Mouse (Mus musculus): ENCODE data around the gene Dtd1.

Gene Dtd1

DNA sequence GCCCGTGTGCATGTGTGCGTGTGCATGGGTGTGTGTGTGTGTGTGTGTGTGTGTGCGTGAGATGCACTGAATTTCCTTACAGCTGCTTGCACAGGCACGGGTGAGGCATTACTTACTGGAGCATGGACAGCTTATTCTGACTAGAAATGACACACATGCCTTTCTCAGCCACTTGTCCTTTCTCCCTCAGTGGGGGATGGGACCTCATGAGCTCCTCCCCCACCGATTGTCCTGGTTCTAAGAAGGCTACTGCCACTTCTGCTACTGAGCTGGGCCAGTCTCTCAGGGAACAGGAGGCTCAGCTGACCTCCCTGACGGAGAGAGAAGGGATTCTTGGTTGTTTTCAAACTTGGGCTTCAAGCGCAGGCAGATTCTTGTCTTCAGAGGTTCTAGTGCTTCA lies 40.4 kb downstream of the Dtd1 start:
- no peak for DNase-seq (ENCODE audit: low spot score)

DNA sequence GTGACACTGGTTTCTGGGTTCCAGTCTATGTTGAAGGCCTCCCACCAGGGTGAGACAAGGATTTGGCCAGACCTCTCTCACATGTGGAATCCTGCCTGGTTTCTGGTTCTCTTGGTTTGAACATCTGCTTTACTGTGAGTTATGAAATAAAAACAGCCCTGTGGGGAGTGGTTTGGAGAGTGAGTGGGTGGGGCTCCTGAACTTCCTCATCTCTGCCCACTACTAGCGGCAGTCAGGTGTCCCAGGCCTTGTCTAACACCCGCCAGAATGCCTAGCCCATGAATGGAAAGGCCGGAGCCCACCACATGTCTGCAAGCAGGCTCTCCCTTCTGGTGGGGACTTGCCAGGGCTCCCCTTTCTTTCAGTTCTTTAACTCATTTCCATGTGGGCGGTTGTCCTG lies 42.3 kb downstream of the Dtd1 start:
- DNase-seq (ENCODE audit: low spot score) = no peak

DNA sequence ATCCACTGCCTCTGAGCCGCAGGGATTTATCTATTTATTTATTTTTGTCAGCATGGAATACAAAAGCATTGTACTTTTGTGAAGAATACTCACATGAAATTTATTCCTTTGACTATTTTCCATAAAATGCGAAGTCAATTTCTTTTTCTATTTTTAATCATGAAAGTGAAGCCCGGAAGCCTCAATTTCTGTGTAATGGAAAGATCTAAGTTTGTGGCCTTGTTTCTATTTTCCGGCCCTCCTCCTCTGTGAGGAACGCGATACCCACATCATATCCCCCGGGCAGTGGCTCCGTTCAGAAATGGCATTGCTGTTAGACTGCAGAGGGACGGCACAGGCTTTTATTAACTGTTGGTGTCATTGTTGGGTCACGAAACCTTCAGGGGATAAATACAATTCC lies 46.7 kb downstream of the Dtd1 start:
- no peak for DNase-seq (ENCODE audit: low spot score)

DNA sequence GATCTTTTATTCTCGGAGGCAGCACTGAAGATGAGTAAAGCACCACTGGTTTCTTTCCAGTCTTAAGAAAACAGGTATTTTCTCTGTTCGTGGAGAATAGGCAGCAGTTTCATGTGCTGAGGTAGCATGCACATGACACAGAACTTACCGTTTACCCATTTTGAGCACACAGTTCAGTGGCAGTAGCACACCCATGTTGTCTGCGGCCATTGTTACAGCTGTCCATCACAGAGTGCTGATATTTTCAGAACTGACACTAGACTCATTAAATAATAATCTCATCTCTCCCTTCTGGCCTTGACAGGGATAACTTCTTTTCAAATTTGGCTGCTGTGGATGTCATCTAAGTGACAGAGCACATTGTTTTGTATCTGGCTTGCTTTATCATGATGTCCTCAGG lies 47.5 kb downstream of the Dtd1 start:
- no peak for DNase-seq (ENCODE audit: low spot score)

DNA sequence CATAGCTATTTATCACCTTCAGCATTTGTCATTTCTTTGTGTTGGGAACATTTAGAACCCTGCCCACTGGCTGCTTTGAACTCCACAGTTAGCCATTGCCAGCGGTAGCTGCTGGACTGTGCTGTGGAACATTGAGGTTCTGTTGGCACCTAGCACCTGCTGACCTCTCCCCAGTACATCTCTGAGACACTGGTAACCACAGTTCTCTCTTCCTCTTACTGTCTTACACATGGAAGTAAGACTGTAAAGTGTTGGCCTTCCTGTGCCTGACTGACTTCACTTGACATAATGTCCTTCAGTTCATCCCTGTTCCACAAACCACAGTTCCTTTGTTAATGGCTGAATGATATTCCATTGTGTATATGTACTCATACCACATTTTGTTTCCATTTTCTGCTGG lies 50.3 kb downstream of the Dtd1 start:
- DNase-seq (ENCODE audit: low spot score) = no peak

DNA sequence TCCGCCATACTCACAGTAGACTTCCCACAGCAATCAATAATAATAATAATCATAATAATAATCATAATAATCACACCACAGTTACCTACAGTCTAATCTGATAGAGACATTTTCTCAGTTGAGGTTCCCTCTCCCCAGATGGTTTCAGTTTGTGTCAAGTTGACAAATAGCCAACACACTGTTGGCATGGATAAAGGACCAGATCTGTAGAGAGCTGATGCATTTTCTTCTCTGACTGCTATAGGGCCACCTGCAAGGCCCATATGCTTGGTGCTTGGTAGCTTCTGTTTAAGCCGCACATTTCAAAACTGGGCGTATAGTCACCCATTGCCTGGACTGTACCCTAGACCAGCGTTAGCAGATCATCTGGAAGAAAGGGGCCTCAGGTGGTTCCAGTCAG lies 53.1 kb downstream of the Dtd1 start:
- DNase-seq (ENCODE audit: low spot score) = no peak

DNA sequence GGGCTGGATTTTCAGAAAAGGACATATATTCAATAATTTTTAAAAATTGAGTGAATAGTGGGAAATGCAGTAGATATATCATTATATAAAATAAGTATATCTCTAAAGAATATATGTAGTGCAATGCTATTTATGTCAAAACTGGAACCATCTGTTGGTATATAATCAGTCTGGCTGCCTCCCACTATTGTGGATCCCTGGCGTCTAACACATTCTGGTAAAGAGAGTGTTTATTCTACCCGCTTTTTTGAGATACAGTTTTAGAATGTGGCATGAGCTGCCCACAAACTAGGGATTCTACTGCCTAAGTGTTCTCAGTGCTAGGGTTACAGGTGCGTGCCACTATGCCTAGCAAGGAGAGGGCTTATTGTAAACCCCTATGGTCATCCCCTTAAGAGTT lies 55.6 kb downstream of the Dtd1 start:
- no peak for DNase-seq (ENCODE audit: low spot score)

DNA sequence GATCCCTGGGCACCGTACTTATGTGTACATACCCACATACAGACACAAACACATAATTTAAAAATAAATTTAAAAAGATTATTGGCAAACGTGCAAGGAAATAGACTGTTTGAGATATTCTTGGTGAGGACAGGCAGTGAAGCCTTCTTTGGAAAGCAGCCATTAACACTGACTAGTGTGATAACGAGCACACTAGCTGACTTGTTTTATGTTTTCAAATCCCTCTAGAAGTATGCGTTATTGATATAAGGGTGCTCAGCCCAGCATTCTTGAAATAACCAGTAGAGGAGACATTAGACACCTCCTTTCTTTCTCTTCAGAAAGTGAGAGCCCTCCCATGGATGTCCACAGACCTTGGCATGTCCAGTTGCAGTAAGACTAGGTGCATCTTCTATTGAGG lies 68.8 kb downstream of the Dtd1 start:
- no peak for DNase-seq (ENCODE audit: low spot score)

DNA sequence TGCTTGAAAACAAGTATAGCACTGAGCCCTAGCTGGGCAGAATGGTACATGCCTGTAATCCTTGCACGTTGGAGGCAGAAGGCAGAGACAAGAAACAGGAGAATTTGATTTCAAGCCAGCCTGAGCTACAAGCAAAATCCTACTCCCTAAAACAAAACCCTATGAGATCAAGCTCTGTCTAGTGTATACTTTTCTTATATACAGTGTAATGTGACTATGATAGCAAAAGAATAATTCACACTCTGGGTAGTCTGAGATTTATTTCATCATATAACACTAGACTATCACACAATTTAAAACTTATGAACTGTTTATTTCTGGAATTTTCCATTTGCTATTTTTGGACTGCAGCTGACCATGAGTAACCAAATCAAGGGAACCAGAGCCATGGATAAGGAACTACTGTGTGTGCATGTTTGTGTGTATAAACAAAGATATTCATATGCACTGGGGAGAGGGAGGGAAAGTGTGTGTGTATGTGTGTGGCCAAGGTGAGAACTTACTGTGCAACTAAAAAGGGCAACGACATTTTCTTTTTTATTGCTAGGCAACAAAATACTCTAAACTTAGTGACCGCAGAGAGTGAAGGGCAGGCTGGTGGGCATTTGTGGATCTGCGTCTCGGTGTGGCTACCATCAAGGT lies 70.7 kb downstream of the Dtd1 start:
- no peak for DNase-seq (ENCODE audit: low spot score)

DNA sequence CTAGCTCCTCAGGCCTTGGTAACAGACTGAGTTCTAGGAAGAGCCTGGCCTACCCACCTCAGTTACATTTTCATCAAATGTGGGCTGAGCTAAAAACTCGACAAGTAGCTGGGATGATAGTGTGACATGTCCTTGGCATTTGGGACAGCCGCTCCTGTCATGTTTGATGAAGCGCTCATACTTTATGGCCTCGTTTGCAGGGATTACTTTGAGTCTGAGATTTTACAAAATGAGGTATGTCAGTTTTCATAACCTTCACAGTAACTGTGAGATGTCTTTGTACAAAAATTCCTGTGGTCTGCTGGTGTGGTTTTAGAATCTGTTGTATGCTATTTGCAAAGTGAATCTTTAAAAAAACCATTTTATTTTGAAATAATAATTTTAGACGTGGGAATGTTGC lies 72.7 kb downstream of the Dtd1 start:
- DNase-seq (ENCODE audit: low spot score) = no peak

DNA sequence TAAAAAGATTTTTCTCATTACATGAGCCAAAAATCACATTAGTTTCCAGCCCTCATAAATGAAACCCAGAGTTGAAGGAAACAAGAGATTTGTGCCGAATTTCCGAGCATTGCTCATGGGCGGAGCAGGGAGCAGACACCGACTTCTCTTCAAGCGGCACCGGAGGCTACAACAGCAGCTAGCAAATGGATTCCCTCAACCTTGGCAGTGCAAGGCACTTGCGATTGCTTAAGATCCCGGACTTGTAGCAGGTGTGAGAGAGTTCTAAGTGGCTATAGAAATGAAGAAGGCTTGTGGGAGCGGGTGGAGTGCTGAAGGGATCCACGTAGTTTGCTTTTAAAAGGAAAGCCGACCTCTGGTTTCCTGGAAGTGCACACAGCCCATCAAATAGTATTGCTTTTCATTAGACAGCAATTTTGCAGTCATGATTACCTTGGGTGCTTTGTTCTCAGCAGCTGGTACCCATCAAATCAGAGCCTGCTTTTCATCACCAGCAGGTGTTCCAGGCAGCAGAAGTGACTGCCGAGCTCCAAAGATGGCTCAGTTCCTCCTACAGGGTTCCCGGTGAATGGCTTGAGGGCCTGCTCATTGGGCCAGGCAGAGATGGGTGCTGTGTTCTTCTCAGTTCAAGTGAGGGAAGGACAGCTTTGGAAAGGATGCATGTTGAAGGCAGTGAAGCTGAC lies 77.0 kb downstream of the Dtd1 start:
- no peak for DNase-seq (ENCODE audit: low spot score)

DNA sequence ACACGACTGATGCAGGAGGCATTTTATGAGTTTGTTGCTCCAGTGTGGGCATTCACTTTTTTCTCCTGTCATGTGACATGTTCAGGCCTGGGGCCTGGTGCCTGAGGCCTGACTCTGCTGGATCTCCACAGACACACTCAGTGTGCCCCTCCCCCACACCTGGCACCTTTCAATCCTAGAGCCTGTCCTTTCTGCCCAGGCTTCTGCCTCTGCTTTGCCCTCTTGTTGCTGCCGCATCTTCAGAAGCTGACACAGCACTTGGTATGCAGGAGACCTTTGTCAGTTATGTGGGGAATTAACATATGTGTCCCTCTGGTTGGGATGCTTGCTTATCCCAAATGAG lies 77.5 kb downstream of the Dtd1 start:
- DNase-seq (ENCODE audit: low spot score) = no peak

DNA sequence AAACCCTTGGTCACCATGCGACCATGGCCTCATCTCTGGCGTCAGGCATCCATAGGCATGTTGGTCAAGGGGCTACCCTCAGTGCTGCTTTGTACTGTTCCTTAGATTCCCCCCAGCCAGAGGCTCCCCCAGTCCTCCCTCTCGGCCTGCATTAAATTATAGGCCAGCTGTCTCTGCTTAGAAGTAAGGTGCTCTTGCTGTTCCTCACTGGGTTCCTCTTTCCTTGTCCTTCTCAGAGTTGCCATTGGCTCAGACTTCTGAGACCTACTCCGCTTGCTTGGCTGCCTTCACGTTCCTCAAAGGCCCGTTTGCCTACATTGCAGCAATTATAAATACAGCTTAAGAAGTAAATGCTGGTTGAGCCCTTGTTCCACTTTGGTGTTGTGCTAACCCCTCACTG lies 79.1 kb downstream of the Dtd1 start:
- no peak for DNase-seq (ENCODE audit: low spot score)

DNA sequence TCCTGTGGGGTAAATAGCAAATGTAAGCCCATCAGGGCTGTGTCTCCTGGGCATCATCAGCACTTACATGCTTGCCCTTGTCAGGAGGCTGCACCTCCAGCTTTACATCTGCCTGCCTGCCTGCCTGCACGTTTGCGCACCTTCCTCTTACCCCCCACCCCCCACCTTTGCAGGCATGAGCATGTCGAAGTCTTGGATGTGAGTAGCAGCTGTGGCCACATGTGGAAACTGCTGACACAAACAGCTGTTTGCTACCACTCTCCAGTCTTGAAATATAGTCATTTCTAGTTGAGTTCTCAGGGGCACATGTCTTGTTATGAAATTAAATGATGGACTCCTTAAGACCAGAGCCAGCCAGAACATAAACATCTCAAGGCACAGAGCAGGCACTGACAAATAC lies 79.7 kb downstream of the Dtd1 start:
- no peak for DNase-seq (ENCODE audit: low spot score)

DNA sequence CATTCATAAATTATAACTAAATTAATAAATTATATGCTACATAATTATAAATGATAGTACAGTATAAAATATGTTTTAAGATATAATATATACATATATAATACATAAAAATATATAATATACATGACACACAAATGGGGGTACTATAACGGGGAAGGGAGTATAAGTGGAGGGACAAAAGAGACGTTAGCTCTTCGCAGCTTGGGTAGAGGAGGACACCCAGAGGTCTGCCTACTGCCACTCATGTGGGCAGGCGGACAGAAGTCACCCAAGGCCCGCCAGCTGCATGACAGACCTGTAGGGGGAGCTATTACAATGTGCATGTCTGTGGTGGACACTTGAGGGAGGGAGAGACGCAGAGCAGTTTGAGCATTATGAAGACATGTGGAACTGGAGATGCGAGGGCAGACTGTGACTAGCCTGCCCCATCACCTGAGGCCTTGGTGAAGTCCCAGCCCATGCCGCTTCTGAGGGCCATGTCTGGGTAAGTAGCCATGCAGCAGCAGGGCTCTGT lies 92.6 kb downstream of the Dtd1 start:
- DNase-seq (ENCODE audit: low spot score) = no peak

DNA sequence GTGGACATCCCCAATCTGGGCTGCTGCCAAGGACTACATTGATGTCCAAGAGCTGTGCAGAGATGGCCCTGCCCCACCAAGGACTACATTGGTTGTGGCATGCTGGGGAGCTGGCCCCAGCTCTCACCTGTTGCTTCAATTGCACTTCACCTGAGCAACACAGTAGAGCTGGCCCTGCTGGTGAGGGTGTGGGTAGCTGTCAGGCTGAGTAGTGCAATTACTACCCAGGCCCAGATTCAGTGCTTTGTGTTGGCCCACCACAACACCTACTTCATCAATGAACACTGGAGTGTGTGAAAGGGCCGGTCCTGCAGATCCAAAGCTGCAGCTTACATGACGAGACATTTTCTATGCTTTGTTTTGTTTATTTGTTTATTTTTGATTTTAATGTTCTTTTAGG lies 93.1 kb downstream of the Dtd1 start:
- DNase-seq (ENCODE audit: low spot score) = no peak

DNA sequence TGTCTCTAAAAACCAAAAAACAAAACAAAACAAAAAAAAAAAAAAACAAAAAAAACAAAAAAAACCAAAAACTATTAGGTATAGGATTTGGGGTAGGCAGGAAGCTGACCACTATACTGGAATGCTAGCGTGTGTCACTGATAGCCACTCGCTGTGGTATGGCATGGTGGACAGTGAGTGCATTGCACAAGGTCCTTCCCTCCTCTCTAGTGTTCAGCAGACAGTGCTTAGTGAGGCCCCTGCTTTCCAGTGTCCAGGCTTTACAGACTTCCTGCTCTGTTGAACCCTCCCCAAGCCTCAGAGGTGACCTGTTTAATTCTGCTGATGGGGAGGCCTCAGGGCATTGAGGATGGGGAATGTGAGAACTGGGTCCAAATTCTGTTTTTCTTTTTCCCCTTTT lies 95.2 kb downstream of the Dtd1 start:
- no peak for DNase-seq (ENCODE audit: low spot score)

DNA sequence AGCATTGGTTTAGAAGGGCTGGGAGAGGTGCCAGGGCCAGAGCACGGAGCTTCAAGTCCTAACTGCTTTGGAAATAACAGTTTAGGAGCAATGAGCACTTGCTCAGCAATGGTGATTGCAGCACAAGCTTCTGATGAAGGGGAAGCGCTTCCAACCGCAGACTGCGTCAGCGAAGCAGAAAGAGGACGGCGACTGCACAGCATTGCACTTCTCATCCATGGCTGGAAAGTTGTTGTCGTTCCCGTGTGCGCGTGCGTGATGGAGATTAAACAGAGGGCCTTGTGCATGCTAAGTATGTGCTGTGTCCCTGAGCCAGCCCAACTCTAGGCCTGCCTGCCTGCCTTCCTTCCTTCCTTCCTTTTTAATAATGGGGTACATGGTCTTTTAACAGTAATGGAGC lies 98.3 kb downstream of the Dtd1 start:
- DNase-seq (ENCODE audit: low spot score) = no peak

DNA sequence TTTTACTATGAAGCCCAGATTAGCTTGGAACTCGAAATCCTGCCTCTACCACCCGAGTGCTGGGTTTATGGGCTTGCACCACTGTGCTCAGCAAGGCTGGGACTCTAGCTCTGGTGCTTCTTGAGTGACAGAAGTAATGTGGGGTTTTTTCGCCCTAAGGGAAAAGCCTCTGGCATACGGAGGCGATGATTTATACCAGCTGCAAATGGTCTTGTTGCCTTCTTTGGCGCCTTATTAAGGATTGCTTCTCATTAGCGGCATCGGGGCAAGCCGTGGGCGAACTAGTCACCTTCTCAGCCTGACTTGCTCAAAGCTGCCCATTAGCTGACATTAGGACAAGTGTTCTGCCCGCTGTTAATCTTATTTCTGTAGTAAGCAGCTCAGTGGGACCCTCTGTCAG lies 100.9 kb downstream of the Dtd1 start:
- DNase-seq (ENCODE audit: low spot score) = no peak

DNA sequence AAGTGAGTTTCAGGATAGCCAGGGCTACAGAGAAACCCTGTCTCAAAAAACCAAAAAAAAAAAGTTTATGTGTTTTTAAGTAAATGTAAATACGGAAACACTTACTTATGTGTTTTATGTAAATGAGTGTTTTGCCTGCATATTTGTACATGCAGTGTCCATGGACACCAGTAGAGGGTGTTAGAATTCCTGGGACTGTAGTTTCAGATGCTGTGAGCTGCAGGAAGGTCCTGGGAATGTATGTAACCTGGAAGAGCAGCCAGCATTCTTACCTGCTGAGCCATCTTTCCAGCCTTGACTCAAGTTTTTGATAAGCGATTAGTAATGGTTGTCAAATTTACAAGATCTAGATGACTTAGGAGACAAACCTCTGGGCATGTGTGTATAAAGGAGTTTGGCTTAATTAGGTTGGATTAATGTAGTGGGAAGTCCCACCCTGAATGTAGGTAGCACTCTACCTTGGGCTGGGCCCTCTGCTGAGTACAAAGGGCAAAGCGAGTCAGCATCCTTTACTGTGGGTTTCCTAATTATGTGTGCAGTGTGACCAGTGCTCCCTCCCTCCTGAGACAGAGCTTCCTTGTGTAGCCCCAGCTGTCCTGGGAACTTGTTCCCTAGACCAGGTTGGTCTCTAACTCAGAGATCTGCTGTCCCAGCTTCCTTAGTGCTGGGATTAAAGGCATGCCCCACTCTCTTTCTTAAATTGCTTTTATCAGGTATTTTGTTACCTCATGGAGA lies 101.9 kb downstream of the Dtd1 start:
- DNase-seq (ENCODE audit: low spot score) = no peak

DNA sequence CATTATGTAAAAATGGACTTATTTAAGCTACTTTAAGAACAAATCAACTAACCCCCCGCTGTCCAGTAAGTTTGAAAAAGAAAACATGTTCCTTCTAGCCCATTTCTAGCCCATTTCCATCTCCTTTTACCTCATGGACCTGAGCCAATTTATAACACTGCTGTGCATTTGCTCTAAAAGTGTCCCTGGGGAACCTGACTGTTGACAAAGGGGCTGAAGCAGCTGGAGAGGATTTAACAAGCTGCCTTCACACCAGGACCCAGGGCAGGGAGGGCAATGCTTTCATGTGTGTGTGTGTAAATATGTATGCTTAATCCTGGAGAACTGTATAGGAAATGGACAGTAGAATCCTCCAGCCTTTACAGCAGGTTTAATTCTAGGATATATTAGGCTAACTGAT lies 109.6 kb downstream of the Dtd1 start:
- no peak for DNase-seq (ENCODE audit: low spot score)

DNA sequence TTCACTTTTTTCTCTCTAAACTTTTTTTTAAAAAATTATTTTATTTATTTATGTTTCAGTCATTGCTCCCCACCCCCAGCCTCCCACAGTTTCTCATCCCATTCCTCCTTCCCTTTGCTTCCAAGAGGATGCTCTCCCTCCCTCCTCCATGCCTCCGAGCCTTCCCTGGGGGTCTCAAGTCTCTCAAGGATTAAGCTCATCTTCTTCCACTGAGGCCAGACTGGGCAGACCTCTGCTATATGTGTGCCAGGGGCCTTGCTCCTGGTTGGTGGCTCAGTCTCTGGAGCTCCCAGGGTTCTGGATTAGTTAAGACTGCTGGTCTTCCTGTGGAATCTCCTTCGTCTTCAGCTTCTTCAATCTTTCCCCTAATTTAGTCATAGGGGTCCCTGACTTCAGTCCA lies 110.0 kb downstream of the Dtd1 start:
- no peak for DNase-seq (ENCODE audit: low spot score)

DNA sequence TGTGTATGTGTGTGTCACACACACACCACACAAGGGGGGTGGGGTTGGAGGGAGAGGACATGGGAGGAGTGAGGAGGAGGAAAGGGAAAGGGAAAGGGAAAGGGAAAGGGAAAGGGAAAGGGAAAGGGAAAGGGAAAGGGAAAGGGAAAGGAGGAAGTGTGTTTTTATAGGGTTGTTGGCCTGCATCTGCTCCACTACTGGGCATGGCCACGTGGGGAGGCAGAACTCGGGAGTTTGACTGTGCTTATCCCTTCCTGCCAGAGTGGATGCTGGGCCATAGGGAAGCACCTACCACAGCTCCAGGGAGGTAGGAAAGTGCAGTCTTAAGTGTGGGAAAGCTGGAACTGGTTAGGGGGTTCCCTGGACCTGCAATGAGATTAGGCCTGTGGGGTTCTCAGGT lies 114.9 kb downstream of the Dtd1 start:
- DNase-seq (ENCODE audit: low spot score) = no peak

Measured in ovary, adult 18-20 months (tissue).